Mouse (Mus musculus): ENCODE measurements around the gene Aldob. TPM values are rescaled to one million over a fixed set of nuclear protein-coding genes. Genes with fewer than 3 reads are reported as not detected.

Gene Aldob
- total RNA-seq (2021), result 1 to 10 TPM; 1.3 to 1.9 TPM

DNA sequence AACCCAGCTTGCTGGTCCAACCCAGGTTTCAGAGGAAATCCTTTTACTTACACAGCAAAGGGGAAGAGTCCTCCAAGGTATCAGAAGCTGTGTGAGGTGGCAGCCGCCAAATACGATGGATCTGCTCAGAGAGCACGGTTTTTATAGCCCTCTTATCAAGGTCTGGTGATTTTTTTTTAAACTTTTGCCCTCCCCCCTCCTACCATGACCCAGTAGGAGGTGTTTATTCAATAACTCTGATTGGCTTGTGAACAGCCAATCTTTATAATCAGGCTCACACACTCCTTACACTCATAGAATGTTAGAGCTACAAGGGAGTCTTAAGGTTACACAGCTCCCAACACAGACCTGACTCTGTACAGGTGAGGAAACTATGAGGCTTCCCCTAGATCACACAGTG, at the start of gene Aldob:
TSS of gene Aldob (minus strand) at position 164 of the 400 bp plus-strand sequence.
- no peak for DNase-seq (ENCODE audit: extremely low spot score in 1 of 2, low spot score in 1 of 2)

- peak; percentile 49 to 76 for DNase-seq (ENCODE audit: extremely low spot score in 1 of 2, low spot score in 1 of 2)
These were observed 48.1 kb upstream of the Aldob start, which contains the start of gene Tmem246 for GRCm38 (mm10) chr4:49597183-49598100. Gene Tmem246, minus strand, starts transcription at chr4:49597876.

DNA sequence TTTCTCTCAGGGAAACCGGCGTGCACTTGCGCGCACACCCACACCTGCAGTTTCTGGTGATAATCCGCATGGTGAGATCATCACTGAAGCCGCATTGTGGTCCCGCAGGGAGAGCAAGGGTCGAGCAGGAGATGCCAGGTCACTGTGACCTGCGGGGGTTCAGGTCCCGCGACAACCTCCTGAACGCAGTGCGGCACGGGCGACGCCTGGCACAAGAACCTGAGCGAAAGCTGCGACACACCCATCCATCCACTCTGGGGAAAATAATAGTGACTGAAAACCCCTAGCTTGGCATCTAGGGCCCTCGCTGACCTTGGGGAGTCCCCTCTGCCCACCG, 47.5 kb upstream of the Aldob start:
- DNase-seq (ENCODE audit: extremely low spot score in 1 of 2, low spot score in 1 of 2), result peak in 1 of 2 experiments; percentile 43

GRCm38 (mm10) chr4:49590152-49590551, 40.8 kb upstream of the Aldob start:
- no peak for DNase-seq (ENCODE audit: extremely low spot score in 1 of 2, low spot score in 1 of 2)

DNA sequence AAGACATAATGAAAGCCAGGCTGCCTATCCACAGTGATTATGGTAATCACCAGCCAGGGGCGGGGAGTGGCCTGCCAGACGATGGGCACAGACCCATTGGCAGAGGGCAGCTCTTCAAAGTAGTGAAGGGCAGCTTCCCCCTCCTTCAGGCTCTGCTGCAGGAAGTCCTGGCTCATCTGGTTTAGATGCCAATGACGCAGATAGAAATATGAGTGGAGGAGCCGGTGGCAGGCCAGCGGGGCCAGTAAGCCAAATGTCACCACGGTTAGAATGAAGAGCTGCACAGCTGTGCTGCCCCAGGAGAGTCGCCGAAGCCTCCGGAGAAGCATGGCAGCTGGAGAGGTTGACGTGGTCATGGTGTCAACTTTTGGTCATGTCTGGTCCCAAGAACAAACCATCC, 37.5 kb upstream of the Aldob start:
- DNase-seq (ENCODE audit: extremely low spot score in 1 of 2, low spot score in 1 of 2), result no peak

- no peak for DNase-seq (ENCODE audit: extremely low spot score in 1 of 2, low spot score in 1 of 2)
These were observed 36.3 kb upstream of the Aldob start for GRCm38 (mm10) chr4:49585524-49586101.

DNA sequence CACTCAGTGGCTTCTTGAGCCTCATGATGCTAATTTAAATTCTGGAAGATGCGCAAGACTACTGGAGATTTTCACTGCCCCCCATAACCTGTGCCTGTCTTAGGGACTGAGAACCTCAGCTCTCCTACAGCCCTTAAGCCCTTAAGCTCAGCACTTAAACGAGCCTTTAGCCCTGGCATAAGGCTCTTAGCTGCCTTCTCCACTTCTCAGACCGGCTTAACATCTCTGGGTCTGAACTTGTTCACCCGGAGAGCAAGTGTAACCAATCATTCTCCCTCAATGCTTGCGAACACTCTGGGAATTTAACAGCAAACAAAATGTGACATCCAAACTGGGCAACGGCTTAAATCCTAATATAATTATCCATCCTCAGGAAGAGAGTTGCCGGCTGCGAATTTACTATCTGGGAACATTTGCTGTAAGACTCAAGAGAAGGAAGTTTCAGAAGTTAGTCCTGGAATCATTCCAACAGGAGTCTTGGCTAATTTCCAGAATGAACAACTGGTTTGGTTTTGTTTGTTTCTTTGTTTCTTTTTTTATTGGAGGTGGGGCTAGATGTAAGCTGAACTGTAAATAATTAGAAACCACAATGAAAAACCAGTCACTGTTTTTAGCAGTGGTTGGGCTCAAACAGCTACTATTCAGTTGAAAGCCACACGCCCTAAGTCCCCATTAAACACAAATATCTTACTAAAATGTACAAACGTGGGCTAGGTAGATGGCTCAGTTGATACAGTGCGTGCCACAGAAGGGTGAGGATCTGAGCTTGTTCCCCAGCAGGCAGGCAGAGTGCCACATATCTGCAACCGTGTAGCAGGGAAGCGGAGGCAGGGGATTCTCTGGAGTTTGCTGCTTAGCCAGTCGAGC, 34.9 kb upstream of the Aldob start:
- DNase-seq (ENCODE audit: extremely low spot score in 1 of 2, low spot score in 1 of 2), result no peak

DNA sequence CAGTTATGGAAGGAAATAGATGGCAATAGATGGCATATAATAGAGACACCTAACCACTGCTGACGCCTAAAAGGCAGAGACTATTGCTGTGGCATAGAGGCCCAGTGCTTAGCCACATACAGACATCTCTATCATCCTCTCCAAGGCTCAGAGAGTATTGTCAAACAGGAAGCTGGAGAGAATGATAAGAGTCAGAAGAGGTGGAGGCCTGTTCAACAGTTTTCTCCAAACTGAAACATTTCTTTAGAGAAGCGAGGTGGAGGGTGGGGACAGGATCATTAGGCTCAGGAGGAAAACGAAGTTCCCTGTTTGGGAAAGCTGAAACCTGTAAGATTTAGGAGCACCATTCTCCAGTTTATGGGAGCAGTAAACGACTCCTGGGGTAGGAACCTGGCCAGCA, 31.9 kb upstream of the Aldob start:
- no peak for DNase-seq (ENCODE audit: extremely low spot score in 1 of 2, low spot score in 1 of 2)

DNA sequence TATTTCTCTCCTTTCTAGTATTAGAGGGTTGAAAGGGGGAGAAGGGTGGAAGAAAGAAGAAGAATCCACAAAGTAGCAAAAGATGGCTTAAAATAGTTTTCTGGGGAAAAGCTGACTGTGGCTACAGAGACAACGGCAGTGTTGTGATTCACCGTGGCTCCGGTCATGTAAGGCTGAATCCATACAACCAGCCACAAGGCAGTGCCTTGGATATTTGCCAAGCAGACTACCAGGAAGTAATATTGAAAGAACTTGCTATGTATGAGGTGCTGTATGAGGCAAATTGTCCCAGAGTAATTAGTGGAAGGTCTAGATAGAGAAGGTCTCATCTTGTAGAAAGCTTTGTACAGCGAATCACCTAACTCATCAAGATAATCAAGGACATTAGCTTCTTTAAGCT, 22.8 kb upstream of the Aldob start:
- no peak for DNase-seq (ENCODE audit: extremely low spot score in 1 of 2, low spot score in 1 of 2)

DNA sequence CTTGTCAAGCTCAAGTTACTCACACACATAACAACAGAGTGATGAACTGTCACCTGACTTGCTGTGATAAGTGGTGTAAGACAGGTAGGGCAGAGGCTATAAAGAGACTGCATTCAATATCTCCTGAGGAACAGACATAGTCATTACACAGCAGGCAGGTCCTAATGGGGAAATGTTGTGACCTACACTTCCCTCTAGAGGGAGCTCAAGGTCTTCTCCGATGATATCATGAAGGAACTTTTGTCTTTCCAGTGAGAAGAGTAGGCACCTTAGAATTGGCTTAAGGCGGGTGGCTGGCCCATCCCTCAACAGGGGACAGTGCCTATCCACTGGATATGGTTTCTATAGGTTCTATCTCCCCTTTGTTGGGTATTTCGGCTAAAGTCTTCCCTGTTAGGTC, 18.3 kb upstream of the Aldob start:
- DNase-seq (ENCODE audit: extremely low spot score in 1 of 2, low spot score in 1 of 2), result peak; percentile 14 to 45

- DNase-seq (ENCODE audit: extremely low spot score in 1 of 2, low spot score in 1 of 2), result peak; percentile 11 to 19
These were observed 10.8 kb upstream of the Aldob start for GRCm38 (mm10) chr4:49559915-49560772.

DNA sequence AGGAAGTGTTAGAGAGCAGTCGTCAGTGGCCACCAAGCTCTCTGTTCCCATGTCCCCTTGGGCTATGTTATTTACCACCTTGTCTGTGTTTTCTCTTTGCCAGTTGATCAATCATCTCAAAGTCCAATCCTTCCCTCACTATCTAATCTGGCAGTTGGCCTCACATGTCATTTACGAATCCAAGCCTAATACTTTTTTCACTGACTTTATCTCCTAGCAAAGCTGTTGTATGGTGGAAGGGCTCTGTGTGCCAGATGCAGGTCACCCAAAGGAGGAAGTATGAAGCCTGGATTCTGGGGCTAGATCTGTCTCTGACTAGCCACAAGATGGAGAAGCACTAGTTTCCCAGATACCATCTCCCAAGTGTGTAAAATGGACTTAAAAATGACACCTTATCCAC, 8.8 kb upstream of the Aldob start:
- no peak for DNase-seq (ENCODE audit: extremely low spot score in 1 of 2, low spot score in 1 of 2)

- DNase-seq (ENCODE audit: extremely low spot score in 1 of 2, low spot score in 1 of 2), result no peak
These were observed 8.0 kb upstream of the Aldob start for GRCm38 (mm10) chr4:49557375-49557774.

- DNase-seq (ENCODE audit: extremely low spot score in 1 of 2, low spot score in 1 of 2), result no peak
These were observed 4.0 kb upstream of the Aldob start for GRCm38 (mm10) chr4:49553380-49553779.

- no peak for DNase-seq (ENCODE audit: extremely low spot score in 1 of 2, low spot score in 1 of 2)
These were observed 1.7 kb downstream of the Aldob start for GRCm38 (mm10) chr4:49547544-49548219.

DNA sequence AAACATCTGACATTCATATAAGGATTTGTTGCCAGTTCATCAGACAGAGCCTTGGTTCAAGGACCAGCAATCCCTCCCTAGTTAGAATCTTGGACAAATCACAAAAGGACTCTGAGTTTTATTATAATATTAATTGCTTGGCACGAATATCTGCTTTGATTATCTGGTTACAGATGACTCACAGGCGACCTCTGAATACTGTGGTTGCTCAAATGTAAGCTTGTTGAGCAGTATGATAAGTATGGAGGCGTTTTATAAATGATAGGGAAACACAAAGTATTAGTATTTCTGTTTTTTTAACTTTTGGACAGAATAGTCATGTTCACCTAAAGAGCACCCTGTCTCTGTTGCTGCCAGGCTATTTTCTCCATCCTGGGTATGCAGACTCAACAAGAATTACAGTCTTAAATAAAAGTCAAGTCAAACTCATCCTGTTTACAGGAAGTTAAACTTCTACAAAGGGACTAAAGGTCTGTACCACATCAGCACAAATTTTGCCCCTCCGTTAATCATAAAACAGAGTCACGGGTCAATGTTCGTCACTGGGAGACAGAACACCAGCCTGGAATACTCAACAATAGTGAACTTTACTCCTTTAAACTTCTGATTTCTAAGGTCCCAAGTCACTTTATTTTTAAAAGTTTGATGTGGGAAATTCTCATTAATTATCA, 2.3 kb downstream of the Aldob start:
- DNase-seq (ENCODE audit: extremely low spot score in 1 of 2, low spot score in 1 of 2), result no peak

DNA sequence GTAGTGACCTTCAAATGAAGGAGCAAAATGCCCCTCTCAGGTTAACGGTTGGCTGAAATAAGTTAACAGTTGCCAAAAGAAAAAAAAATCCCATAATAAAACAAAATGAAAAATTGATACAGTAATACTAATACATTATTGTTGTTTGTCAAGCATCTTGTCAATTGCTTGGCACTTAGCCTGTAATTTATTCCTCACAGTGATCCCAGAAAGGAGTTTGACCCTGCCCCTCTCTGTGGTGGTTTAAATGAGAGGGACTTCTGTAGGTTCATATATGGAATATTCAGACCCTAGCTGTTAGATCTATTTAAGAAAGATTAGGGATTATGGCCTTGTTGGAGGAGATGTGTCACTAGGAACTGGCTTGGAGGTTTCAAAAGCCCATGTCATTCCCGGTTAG, 3.3 kb downstream of the Aldob start:
- no peak for DNase-seq (ENCODE audit: extremely low spot score in 1 of 2, low spot score in 1 of 2)

DNA sequence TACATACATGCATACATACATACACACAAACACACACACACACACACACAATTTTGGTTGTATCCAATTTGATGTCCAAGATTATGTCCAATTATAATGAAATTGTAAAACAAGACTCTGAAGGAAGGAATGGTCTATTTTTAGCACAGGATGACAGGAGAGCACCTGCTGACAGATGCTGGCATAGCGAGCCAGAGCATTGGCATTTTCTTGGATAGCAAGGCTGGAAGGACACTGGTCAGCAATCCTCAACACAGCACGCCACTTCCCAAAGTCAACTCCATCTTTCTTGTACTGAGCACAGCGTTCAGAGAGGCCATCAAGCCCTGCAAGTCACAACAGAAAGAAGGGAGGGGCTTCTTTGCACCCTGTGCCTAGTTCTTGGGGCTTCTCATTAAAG, 8.4 kb downstream of the Aldob start:
- DNase-seq (ENCODE audit: extremely low spot score in 1 of 2, low spot score in 1 of 2), result no peak

- DNase-seq (ENCODE audit: extremely low spot score in 1 of 2, low spot score in 1 of 2), result no peak
These were observed 9.7 kb downstream of the Aldob start for GRCm38 (mm10) chr4:49539665-49540064.
